Mouse (Mus musculus): ENCODE measurements around the gene Gtf3a. TPM values are rescaled to one million over a fixed set of nuclear protein-coding genes. Genes with fewer than 3 reads are reported as not detected.

The Gtf3a gene
- 41.1 TPM for polyA plus RNA-seq (2014; fragmentation: Illumina TruSeq; extraction: RNeasy Lipid Tissue Mini Kit (QIAGEN cat#74804); ENCODE audit: insufficient read depth, low read depth, low replicate concordance)

GRCm38 (mm10) chr5:146948508-146949088 lies at the start of gene Gtf3a:
Gene Gtf3a, plus strand, starts transcription at chr5:146948657.

DNA sequence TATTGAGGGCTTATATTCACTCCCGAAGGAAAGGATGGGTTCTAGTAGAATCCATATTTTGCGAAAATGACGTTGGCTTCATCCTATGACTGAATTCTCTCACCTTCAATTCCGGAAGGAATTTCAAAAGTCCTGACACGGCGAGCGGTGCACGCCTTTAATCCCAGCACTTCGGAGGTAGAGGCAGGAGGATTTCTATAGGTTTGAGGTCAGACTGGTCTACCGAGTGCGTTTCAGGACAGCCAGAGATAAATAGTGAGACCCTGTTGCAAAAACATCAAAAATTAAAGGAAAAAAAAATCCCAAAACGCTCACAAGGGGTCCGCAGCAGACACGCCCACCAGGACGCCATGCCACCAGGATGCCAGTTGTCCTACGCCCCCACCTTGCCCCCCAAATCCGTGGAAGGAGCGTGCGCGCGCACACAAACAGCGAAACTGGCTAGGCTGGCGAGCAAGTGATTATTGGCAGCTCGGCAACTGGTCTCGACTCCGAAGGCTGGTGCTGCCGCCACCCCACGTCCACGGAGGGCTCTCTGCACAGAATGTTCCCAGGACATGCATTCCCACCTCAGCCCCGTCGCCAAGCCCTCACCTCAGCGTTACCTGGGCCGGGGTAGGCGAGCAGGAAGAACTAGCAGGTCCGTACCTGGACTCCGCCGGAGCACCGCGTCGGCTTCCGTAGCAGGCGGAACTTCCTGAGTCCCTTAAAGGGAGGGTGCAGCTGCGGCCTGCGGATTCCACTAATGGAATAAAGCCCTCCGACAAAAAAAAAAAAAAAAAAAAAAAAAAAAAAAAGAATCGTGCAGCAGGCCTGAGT lies 14.9 kb downstream of the Gtf3a start, which contains the start of gene Mtif3:
Mtif3 (minus strand) TSS at position 683 of the 819 bp plus-strand sequence.

Other genes starting within 250 kb of the Gtf3a start
- gene Usp12, start 153.7 kb upstream of the Gtf3a start, polyA plus RNA-seq (2014; fragmentation: Illumina TruSeq; extraction: RNeasy Lipid Tissue Mini Kit (QIAGEN cat#74804); ENCODE audit: insufficient read depth, low read depth, low replicate concordance), result 17.4 TPM
- 1,192 TPM for gene Rpl21, start 115.8 kb upstream of the Gtf3a start, polyA plus RNA-seq (2014; fragmentation: Illumina TruSeq; extraction: RNeasy Lipid Tissue Mini Kit (QIAGEN cat#74804); ENCODE audit: insufficient read depth, low read depth, low replicate concordance)
- 48.9 TPM for gene Rasl11a, start 103.6 kb upstream of the Gtf3a start, polyA plus RNA-seq (2014; fragmentation: Illumina TruSeq; extraction: RNeasy Lipid Tissue Mini Kit (QIAGEN cat#74804); ENCODE audit: insufficient read depth, low read depth, low replicate concordance)
- gene Mtif3, start 15.1 kb downstream of the Gtf3a start, polyA plus RNA-seq (2014; fragmentation: Illumina TruSeq; extraction: RNeasy Lipid Tissue Mini Kit (QIAGEN cat#74804); ENCODE audit: insufficient read depth, low read depth, low replicate concordance), result 20.7 TPM
- 8.5 TPM for gene Lnx2, start 127.9 kb downstream of the Gtf3a start, polyA plus RNA-seq (2014; fragmentation: Illumina TruSeq; extraction: RNeasy Lipid Tissue Mini Kit (QIAGEN cat#74804); ENCODE audit: insufficient read depth, low read depth, low replicate concordance)
- gene Polr1d, start 128.4 kb downstream of the Gtf3a start, polyA plus RNA-seq (2014; fragmentation: Illumina TruSeq; extraction: RNeasy Lipid Tissue Mini Kit (QIAGEN cat#74804); ENCODE audit: insufficient read depth, low read depth, low replicate concordance), result 111 TPM
- not detected for gene Gsx1, start 240.0 kb downstream of the Gtf3a start, polyA plus RNA-seq (2014; fragmentation: Illumina TruSeq; extraction: RNeasy Lipid Tissue Mini Kit (QIAGEN cat#74804); ENCODE audit: insufficient read depth, low read depth, low replicate concordance)